Mouse (Mus musculus) urinary bladder, adult 18-20 months (tissue): ENCODE data around the gene Ppp6r3.

ENCODE experiments used
- DNase-seq, 2 experiments: peaks; one replicate each; pipeline ENCODE4 v3.0.0; 2022; ENCODE audit warnings: low spot score in 2 of 2, mixed read lengths in 2 of 2

Ppp6r3 gene

GRCm38 (mm10) chr19:3434641-3435040, 140.9 kb downstream of the Ppp6r3 start:
- no peak for DNase-seq

- DNase-seq = no peak
These were observed 141.4 kb downstream of the Ppp6r3 start for GRCm38 (mm10) chr19:3434124-3434523.

- DNase-seq = no peak
These were observed 143.6 kb downstream of the Ppp6r3 start for GRCm38 (mm10) chr19:3431969-3432368.

GRCm38 (mm10) chr19:3431066-3431465, 144.5 kb downstream of the Ppp6r3 start:
- DNase-seq = no peak

- no peak for DNase-seq
These were observed 146.3 kb downstream of the Ppp6r3 start for GRCm38 (mm10) chr19:3429156-3429816.

- no peak for DNase-seq
These were observed 147.3 kb downstream of the Ppp6r3 start for GRCm38 (mm10) chr19:3428057-3428830.

GRCm38 (mm10) chr19:3424214-3424613, 151.3 kb downstream of the Ppp6r3 start:
- no peak for DNase-seq

- no peak for DNase-seq
These were observed 152.6 kb downstream of the Ppp6r3 start for GRCm38 (mm10) chr19:3422981-3423380.

GRCm38 (mm10) chr19:3422488-3422887, 153.1 kb downstream of the Ppp6r3 start:
- DNase-seq = no peak

GRCm38 (mm10) chr19:3419251-3419650, 156.3 kb downstream of the Ppp6r3 start:
- DNase-seq = no peak

- peak in 1 of 2 experiments; percentile 23 for DNase-seq
These were observed 161.2 kb downstream of the Ppp6r3 start, which contains the start of gene Gal for GRCm38 (mm10) chr19:3414268-3414733. Gene Gal, minus strand, starts transcription at chr19:3414544.

- no peak for DNase-seq
These were observed 169.8 kb downstream of the Ppp6r3 start for GRCm38 (mm10) chr19:3405531-3406281.
